Mouse (Mus musculus) lung, embryonic 15.5 days (tissue): ENCODE results near the gene Ric1. TPM values are rescaled to one million over a fixed set of nuclear protein-coding genes. Genes with fewer than 3 reads are reported as not detected.
A peak's percentile ranks its signal among the peaks of the same experiment; 100 is the strongest.

ENCODE experiments used
- ATAC-seq: fragments of 200-750 bp; cut with Nextera tagmentation; 2 replicates; pipeline ENCODE4 v1.8.0; 2017; ENCODE audit warnings: moderate number of reproducible peaks, borderline replicate concordance; ENCODE audit not compliant: low FRiP score, low TSS enrichment; ENCODE audit errors: extremely low read depth
- H3K27ac ChIP-seq: fragments of 300-500 bp; sonication (generic); 2 replicates; pipeline ENCODE4 v1.5.1; 2015; ENCODE audit warnings: moderate library complexity, mild to moderate bottlenecking, inconsistent platforms
- H3K27me3 ChIP-seq: fragments of 300-500 bp; sonication (generic); 2 replicates; pipeline ENCODE4 v1.6.1; 2015; ENCODE audit warnings: inconsistent platforms
- H3K36me3 ChIP-seq: fragments of 300-500 bp; sonication (generic); 2 replicates; pipeline ENCODE4 v1.6.1; 2015; ENCODE audit warnings: inconsistent platforms
- H3K4me1 ChIP-seq: fragments of 300-500 bp; sonication (generic); 2 replicates; pipeline ENCODE4 v1.6.1; 2015; ENCODE audit warnings: inconsistent platforms
- H3K4me2 ChIP-seq: fragments of 300-500 bp; sonication (generic); 2 replicates; pipeline ENCODE4 v1.6.1; 2015; ENCODE audit warnings: inconsistent platforms, mild to moderate bottlenecking, moderate library complexity
- H3K4me3 ChIP-seq: fragments of 300-500 bp; sonication (generic); 2 replicates; pipeline ENCODE4 v1.5.1; 2015; ENCODE audit warnings: mild to moderate bottlenecking, inconsistent platforms
- H3K9ac ChIP-seq: fragments of 300-500 bp; sonication (generic); 2 replicates; pipeline ENCODE4 v1.6.1; 2015; ENCODE audit warnings: inconsistent platforms
- H3K9me3 ChIP-seq: fragments of 300-500 bp; sonication (generic); 2 replicates; pipeline ENCODE4 v1.6.1; 2016; ENCODE audit warnings: inconsistent platforms
- WGBS: fragments of 180-500 bp; shearing (Covaris S2); methylation state at CpG from one replicate; pipeline ENCODE4 v1.1.7; 2015; 5-methylcytosine and 5-hydroxymethylcytosine counted together
- polyA plus RNA-seq: library from polyadenylated mRNA; unstranded; fragments of >200 nt; fragmentation: Nextera tagmentation; extraction: Ambion mirVana; gene quantifications from 2 replicates; pipeline ENCODE4 v1.2.1, GENCODE M21; 2015

Ric1 gene
- polyA plus RNA-seq, 1 experiment from 2014 or later: 12.5 TPM

DNA sequence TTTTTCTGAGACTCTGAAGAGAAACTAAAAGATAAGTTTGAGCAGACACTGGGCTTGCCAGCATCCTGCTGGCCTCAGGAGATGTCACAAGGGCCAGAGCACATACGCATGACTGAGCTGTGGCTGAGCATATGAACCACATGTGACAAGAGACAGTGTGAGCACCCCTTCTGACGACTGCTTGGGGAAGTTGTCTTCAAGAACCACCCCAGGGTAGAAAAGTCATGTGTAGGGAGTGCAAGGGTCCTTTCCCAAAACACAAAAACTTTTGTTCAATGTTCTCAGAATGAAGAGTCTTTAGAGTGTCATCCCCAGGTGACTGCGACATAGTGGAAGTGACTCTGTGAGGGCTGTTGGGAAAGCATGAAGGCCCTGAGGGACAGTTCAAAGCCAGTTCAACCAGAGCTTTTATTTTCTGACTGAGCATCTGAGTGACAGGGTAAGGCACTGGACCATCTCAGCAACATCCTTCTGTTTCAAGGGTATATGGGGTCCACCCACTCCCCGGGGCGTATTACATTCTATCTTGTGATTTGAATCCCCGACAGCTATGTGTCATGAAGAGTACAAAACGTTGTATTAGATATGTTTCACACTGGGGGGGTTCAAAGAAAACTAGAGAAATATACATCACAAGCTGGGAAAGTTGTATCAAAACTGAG, 35.4 kb upstream of the Ric1 start:
- ATAC-seq: no peak
- Histone ChIP-seq H3K4me1 (peaks cover 8% of the 10 kb centered on the region; the same call in 1 of the 2 replicates), H3K27ac (no peak overlapping the region), H3K9ac (no peak overlapping the region), H3K9me3 (no peaks in the 10 kb centered on the region), H3K4me3 (no peak overlapping the region), H3K27me3 (no peaks in the 10 kb centered on the region), H3K36me3 (no peaks in the 10 kb centered on the region), H3K4me2 (no peak overlapping the region)
- 80% methylated on average over 7 of the region's 7 CpGs for WGBS

DNA sequence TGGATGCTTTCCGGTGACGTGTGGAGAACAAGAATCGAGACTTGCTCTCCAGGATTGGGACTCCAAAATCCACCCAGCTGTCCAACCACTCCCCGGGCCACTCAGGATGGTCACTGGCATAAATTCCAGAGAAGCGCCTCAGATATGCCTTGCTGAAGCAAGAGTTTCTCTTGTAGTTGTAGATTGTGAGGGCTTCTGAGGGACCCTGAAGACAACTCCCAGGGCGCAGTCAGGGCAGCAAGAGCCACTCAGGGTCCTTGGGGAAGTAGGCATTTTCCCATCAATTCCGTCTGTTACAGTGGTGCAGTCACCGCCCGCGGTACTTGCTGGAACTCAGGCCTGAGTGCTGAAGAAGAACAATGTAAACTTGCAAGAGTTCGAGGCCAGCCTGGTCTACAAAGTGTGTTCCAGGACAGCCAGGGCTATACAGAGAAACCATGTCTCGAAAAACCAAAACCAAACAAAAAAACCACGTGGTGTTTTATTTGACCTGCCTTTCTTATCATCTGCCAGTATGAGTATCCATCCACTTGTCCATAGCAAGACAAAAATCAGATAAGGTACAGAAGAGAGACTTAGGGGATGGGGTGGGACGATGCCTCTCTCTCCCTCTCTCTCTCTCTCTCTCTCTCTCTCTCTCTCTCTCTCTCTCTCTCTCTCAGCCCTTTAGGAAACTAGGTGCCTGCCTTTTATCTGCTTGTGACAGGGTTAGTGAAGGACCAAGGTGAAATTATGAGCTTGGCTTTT, 34.6 kb upstream of the Ric1 start:
- ATAC-seq: no peak
- WGBS: 76% methylated on average over 14 of the region's 14 CpGs
- H3K27ac ChIP-seq: no peak overlapping the region
- no peak overlapping the region for H3K9ac ChIP-seq
- peaks cover 8% of the 10 kb centered on the region; the same call in 1 of the 2 replicates for H3K4me1 ChIP-seq
- no peak overlapping the region for H3K4me2 ChIP-seq
- H3K4me3 ChIP-seq: no peak overlapping the region
- H3K27me3 ChIP-seq: no peaks in the 10 kb centered on the region
- H3K9me3 ChIP-seq: no peaks in the 10 kb centered on the region
- H3K36me3 ChIP-seq: no peaks in the 10 kb centered on the region

- H3K27ac ChIP-seq: no peak overlapping the region
- ATAC-seq: no peak
Measured at GRCm38 (mm10) chr19:29488073-29488390, 34.0 kb upstream of the Ric1 start.

GRCm38 (mm10) chr19:29488420-29488819, 33.7 kb upstream of the Ric1 start:
- H3K27me3 ChIP-seq: no peaks in the 10 kb centered on the region
- no peak overlapping the region for H3K4me3 ChIP-seq
- no peaks in the 10 kb centered on the region for H3K36me3 ChIP-seq
- WGBS: 41% methylated on average over 10 of the region's 10 CpGs
- H3K4me2 ChIP-seq: no peak overlapping the region
- ATAC-seq: no peak
- no peak overlapping the region for H3K27ac ChIP-seq
- no peaks in the 10 kb centered on the region for H3K9me3 ChIP-seq
- peaks cover 8% of the 10 kb centered on the region; the same call in 1 of the 2 replicates for H3K4me1 ChIP-seq
- no peak overlapping the region for H3K9ac ChIP-seq

More at GRCm38 (mm10) chr19:29488073-29488390, 34.0 kb upstream of the Ric1 start:
- Histone ChIP-seq H3K4me1 (peaks cover 8% of the 10 kb centered on the region; the same call in 1 of the 2 replicates), H3K27me3 (no peaks in the 10 kb centered on the region), H3K9ac (no peak overlapping the region), H3K4me3 (no peak overlapping the region), H3K36me3 (no peaks in the 10 kb centered on the region), H3K4me2 (no peak overlapping the region), H3K9me3 (no peaks in the 10 kb centered on the region)
- WGBS: 37% methylated on average over 6 of the region's 6 CpGs

GRCm38 (mm10) chr19:29489785-29490284, 32.2 kb upstream of the Ric1 start:
- no peak overlapping the region for H3K4me2 ChIP-seq
- no peaks in the 10 kb centered on the region for H3K9me3 ChIP-seq
- peaks cover 8% of the 10 kb centered on the region; the same call in 1 of the 2 replicates for H3K4me1 ChIP-seq
- H3K36me3 ChIP-seq: no peaks in the 10 kb centered on the region
- no peaks in the 10 kb centered on the region for H3K27me3 ChIP-seq
- H3K9ac ChIP-seq: no peak overlapping the region
- WGBS: 75% methylated on average over 3 of the region's 3 CpGs
- H3K4me3 ChIP-seq: no peak overlapping the region
- ATAC-seq: no peak
- H3K27ac ChIP-seq: no peak overlapping the region

DNA sequence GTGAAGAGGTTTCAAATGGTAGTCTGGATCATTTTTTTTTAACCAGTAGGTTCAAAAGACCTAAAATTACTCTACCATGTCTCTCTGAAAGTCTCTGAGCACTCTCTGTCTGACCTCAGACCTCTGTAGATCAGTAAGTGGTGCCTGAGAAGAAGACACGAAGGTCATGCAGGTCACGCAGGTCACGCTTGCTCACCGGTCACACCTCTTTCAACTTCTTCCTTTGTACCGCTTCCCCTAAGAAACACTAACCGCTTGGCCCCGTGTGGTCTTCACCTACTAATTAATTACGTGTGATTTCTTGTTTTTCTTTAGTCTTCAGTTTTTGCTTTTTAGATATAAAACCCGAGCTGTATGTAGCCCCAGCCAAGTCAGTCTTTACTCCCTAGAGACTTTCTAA, 30.6 kb upstream of the Ric1 start:
- Histone ChIP-seq H3K4me2 (no peak overlapping the region), H3K36me3 (no peaks in the 10 kb centered on the region), H3K27me3 (no peaks in the 10 kb centered on the region), H3K27ac (no peak overlapping the region), H3K4me1 (peaks cover 8% of the 10 kb centered on the region; the same call in 1 of the 2 replicates), H3K9me3 (no peaks in the 10 kb centered on the region), H3K4me3 (no peak overlapping the region), H3K9ac (no peak overlapping the region)
- ATAC-seq: no peak
- 71% methylated on average over 9 of the region's 9 CpGs for WGBS

DNA sequence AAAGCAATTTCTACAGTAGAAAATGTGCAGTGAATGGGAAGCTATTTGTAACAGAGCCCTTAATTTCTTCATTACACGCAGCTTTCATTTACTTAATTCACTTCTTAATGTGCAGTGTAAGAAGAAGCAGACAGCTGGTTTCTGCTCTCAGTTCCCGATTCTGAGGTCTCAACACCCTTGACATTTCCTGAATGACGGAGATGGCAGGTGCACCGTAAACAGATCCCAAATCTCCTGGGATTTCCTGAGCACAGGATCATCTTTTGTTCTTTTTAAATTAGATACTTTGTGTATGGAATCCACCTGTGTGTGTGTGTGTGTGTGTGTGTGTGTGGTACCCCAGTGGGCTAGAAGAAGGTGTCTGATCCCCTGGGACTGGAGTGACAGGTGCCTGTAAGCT, 27.6 kb upstream of the Ric1 start:
- Histone ChIP-seq H3K4me1 (0 out of 2 replicates have a peak, but pooled peaks cover 2% of the 10 kb centered on the region), H3K9me3 (no peaks in the 10 kb centered on the region), H3K36me3 (no peaks in the 10 kb centered on the region), H3K27me3 (no peaks in the 10 kb centered on the region), H3K27ac (no peak overlapping the region), H3K4me3 (no peak overlapping the region), H3K9ac (no peak overlapping the region), H3K4me2 (no peak overlapping the region)
- WGBS: 79% methylated on average over 4 of the region's 4 CpGs
- ATAC-seq: no peak

DNA sequence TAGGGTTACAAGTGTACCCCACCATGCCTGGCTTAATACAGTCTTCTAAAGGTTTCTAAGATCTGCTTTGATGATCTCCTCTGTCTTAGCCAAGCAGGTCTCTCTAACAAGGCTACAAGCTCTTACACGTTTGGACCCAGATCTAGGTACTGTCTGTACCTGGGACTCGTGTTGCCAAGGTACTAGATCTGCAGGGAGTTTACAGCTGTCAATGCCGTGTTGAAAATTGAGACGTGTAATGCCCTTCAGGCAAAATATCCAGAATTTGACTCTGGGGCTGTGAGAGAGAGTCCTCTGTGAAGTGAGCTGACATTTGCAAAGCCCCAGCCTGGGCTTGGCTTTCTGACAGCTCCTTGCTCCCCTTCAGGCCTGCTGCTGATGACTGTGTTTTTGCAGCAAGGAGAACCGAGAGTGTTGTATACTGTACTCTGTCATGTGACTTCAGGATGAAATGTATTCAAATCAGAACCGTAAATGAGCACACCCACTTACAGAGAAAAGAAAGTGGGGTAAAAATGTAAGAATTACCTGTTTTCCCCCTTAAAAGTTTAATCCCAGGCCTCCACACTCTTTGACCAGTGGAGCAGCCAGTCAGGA, 26.0 kb upstream of the Ric1 start:
- H3K27ac ChIP-seq: no peak overlapping the region
- no peaks in the 10 kb centered on the region for H3K27me3 ChIP-seq
- peaks cover 5% of the 10 kb centered on the region; the same call in 1 of the 2 replicates for H3K4me1 ChIP-seq
- no peak overlapping the region for H3K4me3 ChIP-seq
- H3K9me3 ChIP-seq: no peaks in the 10 kb centered on the region
- no peak overlapping the region for H3K9ac ChIP-seq
- ATAC-seq: no peak
- WGBS: 54% methylated on average over 6 of the region's 6 CpGs
- H3K36me3 ChIP-seq: no peaks in the 10 kb centered on the region
- no peak overlapping the region for H3K4me2 ChIP-seq

GRCm38 (mm10) chr19:29496786-29497557, 25.1 kb upstream of the Ric1 start:
- Histone ChIP-seq H3K36me3 (no peaks in the 10 kb centered on the region), H3K27me3 (no peaks in the 10 kb centered on the region), H3K4me2 (no peak overlapping the region), H3K9ac (no peak overlapping the region), H3K9me3 (no peaks in the 10 kb centered on the region), H3K4me3 (no peak overlapping the region), H3K27ac (no peak overlapping the region), H3K4me1 (peaks cover 7% of the 10 kb centered on the region; the same call in 1 of the 2 replicates)
- no peak for ATAC-seq
- WGBS: 73% methylated on average over 7 of the region's 7 CpGs

DNA sequence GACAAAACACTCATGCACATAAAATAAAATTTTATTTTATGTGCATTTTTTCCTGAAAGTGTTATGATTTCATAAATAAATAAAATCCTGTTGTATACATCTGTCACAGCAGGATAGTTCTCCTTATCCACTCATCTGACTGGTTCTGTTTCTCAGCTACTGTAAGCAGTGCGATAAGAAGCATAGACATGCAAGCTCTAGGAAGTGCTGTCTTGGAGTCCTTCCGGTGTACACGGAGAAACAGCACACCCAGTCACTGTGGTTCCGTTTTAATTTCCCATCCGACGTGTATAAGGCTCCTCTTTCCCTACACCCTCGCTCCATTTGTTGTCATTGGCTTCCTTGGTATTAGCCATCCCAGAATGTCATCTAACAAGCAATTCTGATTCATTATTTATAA, 24.2 kb upstream of the Ric1 start:
- H3K36me3 ChIP-seq: no peaks in the 10 kb centered on the region
- WGBS: 63% methylated on average over 7 of the region's 7 CpGs

GRCm38 (mm10) chr19:29498842-29499456, 23.1 kb upstream of the Ric1 start:
- no peak overlapping the region for H3K4me3 ChIP-seq
- no peak overlapping the region for H3K27ac ChIP-seq
- H3K9me3 ChIP-seq: no peaks in the 10 kb centered on the region
- WGBS: 50% methylated on average over 6 of the region's 6 CpGs
- no peaks in the 10 kb centered on the region for H3K27me3 ChIP-seq
- H3K36me3 ChIP-seq: no peaks in the 10 kb centered on the region
- H3K9ac ChIP-seq: no peak overlapping the region
- H3K4me2 ChIP-seq: no peak overlapping the region
- H3K4me1 ChIP-seq: peaks cover 7% of the 10 kb centered on the region; the same call in 1 of the 2 replicates
- ATAC-seq: no peak

More for the DNA sequence above, 24.2 kb upstream of the Ric1 start:
- Histone ChIP-seq H3K9me3 (no peaks in the 10 kb centered on the region), H3K4me1 (peaks cover 7% of the 10 kb centered on the region; the same call in 1 of the 2 replicates), H3K4me2 (no peak overlapping the region), H3K9ac (no peak overlapping the region), H3K27me3 (no peaks in the 10 kb centered on the region), H3K27ac (no peak overlapping the region), H3K4me3 (no peak overlapping the region)
- ATAC-seq: 0 out of 2 replicates have a peak, but pooled peaks have one; percentile 25
